Mouse (Mus musculus): ENCODE measurements around the gene Rinl. TPM values are rescaled to one million over a fixed set of nuclear protein-coding genes. Genes with fewer than 3 reads are reported as not detected.

Gene Rinl
- polyA plus RNA-seq, 1 experiment: 1.7 TPM

DNA sequence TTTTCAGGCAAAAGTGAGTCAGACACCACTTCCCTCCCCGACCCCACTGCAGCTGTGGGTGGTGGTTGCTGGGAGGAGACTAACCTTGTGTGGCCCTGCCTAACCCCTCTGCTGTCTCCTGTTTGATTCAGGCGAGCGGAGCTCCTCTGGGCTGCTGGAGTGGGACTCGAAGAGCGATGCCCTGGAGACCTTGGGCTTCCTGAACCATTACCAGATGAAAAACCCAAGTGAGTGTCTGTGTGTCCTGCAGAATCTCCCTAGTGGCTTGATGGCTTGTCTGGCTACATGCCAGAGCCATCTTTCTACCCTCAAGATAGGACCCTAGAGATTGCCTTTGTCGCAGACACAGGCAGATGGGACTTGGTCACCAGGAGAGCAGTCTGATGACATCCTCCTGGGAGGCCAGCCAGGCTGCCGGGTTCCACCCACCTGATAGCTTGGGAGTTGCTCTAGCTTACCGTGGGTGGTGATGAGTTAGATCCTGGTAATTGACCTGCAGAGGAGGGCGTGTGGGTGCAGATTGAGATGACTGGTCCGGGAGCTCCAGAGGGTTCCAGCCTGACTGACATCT lies 32.6 kb downstream of the Rinl start:
- DNase-seq (ENCODE audit: extremely low spot score in 1 of 2, low spot score in 1 of 2): peak in 1 of 2 experiments; percentile 78

DNA sequence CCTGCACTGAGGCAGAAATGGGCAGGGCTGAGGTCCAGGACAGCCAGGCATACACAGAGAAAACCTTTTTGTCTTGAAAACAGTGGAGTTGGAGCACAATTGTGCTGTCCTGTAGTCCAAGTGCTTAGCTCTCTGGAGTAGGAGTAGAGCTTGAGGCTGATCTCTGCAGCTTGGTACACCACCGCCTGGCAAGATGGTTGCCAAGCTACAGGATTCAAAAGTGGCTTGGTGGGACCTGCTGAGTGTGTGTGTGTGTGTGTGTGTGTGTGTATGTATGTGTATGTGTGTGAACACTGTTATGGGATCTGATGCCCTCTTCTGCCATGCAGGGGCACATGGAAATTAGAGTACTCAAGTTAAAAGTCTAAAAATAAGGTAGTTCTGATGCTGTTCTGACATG lies 33.8 kb downstream of the Rinl start:
- no peak for DNase-seq (ENCODE audit: extremely low spot score in 1 of 2, low spot score in 1 of 2)

DNA sequence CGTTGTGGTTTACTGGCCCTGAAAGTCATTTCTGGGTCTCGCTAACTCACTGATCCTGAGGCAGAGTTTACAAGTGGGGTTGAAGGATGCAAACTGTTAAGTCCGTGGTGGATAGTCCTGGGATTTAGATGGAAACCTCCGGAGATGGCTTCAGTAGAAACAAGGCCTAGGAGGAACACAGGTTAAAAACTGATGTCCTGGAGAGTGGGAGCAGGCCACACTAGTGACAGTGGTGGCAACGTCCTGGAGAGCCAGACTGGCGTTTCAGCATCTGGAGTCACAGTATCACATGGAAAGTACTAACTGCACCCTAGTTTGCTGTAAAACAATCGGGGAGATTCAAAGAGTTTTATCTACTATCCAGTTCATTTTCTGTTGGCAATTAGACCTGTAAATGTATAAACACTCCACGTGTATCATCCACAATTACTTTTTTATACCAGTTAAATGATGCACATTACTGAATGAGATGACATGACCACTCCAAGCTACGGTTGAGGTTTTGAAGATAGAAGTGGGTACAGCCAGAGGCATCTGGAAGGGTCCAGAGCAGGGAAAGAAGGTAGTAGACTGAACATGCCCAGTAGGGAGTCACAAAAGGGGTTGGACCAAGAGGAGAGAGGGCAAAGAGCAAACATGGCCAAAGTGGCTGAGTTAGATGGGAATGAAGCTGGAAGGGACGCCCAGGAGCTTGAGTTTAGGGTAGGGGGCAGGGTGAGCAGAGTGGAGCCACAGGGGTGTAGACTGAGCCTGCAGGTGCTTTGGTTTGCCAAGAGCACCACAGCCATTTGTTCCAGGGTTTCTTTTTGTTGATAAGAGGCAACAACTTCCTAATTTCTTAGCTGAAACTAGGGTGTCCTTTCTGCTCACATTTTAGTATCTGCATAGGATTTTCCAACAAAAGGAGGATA lies 34.5 kb downstream of the Rinl start:
- no peak for DNase-seq (ENCODE audit: extremely low spot score in 1 of 2, low spot score in 1 of 2)

DNA sequence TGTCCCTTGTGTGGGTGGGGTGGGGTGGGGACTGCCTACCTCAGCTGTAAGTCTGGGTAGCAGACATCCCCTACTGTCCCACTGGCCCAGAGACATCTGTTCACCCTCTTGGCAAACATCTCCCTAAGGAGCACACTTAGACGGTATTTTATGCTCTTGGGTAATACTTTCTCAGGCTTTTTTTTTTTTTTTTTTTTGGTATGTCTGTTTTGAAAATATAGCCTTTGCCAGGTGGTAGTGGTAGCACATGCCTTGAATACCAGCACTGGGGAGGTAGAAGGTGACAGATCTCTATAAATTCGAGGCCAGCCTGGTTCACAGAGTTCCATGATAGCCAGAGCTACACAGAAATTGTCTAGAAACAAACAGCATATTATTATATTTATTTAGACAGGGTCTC lies 35.2 kb downstream of the Rinl start:
- no peak for DNase-seq (ENCODE audit: extremely low spot score in 1 of 2, low spot score in 1 of 2)

DNA sequence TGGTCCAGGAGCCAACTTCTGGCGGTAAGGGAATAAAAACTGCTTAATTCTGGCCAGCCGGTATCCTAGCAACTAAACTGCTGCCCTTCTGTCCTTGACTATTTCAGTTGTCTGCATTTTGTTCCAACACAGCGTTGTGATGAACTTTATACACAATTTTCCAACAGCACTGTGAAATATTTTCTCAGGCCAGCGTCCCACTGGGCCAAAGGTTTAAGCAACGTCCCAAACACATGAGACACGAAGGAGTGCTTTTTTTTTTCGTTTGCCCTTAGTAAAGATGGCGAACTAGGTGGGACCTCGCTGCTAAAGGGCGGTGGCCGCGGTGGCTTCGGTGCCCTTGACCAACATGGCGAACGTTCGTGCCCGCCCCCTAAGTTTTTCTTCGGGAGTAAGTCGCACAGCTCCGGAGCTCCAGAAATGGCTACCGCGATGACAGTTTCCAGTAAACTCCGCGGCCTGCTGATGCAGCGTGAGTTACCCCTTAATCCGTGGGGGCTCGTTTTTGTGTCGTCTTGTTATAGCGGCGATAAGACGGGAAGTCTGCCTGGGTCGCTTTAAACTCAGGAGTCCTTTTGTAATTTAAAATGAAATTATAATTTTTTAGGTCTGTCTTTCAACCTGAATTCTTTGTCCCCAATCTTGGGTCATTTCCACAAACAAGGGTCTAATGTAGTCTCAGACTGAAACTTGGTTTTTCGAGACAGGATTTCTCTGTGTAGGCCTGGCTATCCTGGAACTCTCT lies 36.3 kb downstream of the Rinl start, which contains the start of gene Ech1:
Gene Ech1 (plus strand): TSS at position 277 of the 745 bp plus-strand sequence.
- DNase-seq (ENCODE audit: extremely low spot score in 1 of 2, low spot score in 1 of 2): peak; percentile 78 to 94

DNA sequence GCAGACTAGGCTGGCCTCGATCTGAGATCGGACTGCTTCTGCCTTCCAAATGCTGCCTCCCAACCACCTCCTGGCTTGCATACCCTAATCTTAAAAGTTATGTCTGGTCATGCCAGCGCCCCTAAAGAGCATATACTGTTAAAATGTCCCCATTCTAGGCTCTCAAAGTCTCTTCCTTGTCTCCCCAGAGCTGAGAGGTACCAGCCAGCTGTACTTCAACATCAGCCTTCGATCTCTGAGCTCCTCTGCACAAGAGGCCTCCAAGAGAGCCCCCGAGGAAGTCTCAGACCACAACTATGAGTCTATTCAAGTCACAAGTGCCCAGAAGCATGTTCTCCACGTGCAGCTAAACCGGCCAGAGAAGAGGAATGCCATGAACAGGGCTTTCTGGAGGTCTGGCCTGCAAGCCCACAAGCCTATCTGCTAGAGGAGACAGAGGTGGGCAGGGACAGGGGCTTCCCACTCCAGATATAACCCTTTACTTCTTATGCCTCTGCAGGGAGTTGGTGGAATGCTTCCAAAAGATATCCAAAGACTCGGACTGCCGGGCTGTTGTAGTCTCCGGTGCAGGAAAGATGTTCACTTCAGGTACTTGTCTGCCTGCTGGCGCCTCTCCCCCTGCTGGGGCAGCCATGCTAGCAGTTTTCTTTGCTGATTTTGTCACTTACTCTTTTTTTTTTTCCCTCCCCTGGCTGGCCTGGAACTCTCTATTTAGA lies 37.1 kb downstream of the Rinl start:
- DNase-seq (ENCODE audit: extremely low spot score in 1 of 2, low spot score in 1 of 2): peak in 1 of 2 experiments; percentile 0

DNA sequence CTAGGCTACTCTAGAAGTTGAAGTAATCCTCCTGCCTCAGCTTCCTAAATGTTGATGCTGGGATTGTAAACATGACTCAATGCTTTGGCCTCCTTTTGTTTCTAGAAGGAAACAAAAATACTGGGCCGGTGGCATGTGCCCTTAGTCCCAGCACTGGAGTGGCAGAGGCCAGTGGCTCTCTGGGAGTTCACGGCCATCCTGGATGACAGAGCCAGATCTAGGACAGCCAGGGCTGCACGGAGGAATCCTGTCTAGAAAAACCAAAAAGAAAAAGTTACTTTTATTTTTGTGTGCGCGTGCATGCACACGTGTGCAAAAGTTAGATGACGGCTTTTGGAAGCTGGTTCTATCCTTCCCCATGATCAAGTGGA lies 37.6 kb downstream of the Rinl start:
- DNase-seq (ENCODE audit: extremely low spot score in 1 of 2, low spot score in 1 of 2): no peak

DNA sequence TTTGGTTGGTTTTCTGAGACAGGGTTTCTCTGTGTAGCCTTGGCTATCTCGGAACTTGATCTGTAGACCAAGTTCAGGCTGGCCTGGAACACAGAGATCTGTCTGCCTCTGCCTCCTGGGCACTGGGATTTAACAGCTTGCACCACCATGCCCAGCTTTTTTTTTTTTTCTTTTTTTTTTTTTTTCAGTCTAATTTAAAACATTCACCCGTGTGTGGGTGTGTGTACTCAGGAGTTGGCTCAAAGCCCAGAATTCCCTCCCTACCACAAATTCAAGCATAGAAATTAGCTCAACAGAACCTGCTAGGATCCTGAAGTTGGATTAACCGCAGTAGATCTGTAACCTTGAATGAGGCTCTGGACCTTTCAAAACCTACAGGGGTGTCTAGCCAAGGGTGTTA lies 38.6 kb downstream of the Rinl start:
- DNase-seq (ENCODE audit: extremely low spot score in 1 of 2, low spot score in 1 of 2): peak in 1 of 2 experiments; percentile 88

DNA sequence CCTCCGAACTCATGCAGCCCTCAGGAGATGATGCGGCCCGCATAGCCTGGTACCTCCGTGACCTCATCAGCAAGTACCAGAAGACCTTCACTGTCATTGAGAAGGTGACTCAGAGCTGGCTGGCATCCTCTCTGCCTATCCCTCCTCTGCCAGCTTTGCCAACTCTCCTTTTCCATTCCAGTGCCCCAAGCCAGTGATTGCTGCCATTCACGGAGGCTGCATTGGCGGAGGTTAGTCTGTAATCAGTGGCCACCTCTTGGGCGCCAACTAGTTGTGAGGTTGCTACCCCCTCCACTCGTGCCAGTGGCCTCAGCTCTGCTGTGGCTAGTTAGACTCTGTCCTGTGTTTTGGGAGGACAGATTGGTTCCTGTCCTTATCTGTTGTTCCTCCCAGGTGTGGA lies 41.1 kb downstream of the Rinl start:
- DNase-seq (ENCODE audit: extremely low spot score in 1 of 2, low spot score in 1 of 2): no peak

DNA sequence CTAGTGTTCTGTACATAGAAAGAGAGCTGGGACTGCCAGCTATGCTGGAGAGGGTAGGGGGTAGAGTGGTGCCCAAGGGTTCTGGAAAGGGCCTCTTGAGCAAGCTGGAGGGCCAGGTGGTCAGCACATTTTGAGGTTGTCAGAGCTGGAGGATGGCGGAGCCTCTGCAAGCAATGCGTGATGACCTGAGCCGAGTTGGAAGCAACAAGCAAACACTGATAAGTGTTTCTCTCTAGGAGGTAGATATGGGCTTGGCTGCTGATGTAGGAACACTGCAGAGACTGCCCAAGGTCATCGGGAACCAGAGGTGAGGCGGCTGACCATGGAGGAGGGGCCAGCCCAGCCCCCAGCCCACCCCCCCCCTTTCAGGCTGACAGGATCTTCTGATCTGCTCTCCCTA lies 42.2 kb downstream of the Rinl start:
- no peak for DNase-seq (ENCODE audit: extremely low spot score in 1 of 2, low spot score in 1 of 2)

DNA sequence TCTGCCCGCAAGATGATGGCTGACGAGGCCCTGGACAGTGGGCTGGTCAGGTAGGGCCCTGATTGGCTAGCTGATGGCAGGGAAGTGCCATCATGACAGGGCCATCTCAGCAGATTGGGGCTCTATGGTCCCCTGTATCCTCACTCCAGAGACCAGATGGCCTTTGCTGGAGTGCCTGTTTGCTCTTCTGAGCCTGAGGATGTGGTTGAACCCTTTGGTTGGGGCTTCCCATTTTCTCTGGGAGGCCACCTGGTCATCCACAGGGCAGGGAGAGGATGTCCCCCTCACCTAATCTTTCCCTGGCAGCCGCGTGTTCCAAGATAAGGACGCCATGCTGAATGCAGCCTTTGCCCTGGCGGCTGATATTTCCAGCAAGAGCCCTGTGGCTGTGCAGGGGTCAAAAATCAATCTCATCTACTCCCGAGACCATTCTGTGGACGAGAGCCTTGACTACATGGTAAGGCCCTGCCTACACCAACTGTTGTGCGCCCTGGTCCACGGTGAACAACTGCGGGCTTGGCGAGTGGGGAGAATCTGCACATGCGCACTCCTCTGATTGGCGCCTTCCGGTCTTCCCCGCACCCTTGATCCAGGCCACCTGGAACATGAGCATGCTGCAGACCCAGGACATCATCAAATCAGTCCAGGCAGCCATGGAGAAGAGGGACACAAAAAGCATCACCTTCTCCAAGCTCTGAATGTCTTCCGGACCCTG lies 42.8 kb downstream of the Rinl start:
- DNase-seq (ENCODE audit: extremely low spot score in 1 of 2, low spot score in 1 of 2): peak in 1 of 2 experiments; percentile 0

DNA sequence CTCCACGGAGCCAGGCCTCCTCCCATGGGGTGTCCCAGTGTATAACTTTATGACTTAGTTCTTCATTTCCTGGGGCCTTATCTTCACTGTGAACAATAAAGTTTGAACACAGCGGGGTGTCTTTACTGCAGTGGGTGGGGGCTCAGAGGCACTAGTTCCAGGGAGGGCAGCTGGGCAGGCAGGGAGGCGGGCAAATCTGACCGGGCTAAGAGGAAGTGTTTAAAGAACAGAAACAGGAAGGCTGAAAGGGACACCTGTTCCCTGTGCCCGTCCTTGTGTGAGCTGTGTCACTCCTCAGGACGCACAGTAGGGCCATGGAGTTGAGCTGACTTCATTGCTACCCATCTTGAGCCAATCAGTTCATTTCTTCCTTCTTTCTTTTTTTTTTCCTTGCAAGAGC lies 43.4 kb downstream of the Rinl start:
- DNase-seq (ENCODE audit: extremely low spot score in 1 of 2, low spot score in 1 of 2): no peak

DNA sequence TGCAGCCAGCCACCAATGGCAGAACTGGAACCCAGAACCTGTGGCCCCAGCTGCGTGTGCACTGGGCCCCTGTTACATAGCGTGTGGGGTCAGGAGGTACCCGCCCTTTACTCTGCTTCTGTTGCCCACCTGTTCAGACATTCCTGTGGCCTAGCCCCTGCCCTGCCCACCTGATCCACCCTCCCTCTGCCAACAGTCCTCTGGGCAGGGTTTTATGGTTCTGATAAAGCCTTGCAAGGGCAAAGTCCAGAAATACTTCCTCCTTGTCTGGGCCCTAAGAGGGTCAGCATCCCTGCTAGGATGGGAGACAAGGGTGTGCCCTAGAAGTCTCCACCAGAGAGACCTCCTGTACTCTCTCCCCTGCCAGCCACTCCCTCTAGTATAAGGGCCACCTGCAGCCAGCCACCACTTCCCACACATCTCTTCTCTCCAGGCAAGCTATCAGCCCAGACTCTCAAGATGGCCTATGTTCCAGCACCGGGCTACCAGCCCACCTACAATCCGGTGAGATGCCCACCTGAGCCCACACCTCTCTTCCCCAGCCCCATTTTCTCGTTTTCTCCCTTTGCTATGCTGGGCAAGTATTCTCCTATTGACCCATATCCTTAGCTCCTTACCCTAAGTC lies 45.1 kb downstream of the Rinl start, which contains the start of gene Lgals4:
Gene Lgals4 (plus strand): TSS at position 132 of the 625 bp plus-strand sequence.
- no peak for DNase-seq (ENCODE audit: extremely low spot score in 1 of 2, low spot score in 1 of 2)

DNA sequence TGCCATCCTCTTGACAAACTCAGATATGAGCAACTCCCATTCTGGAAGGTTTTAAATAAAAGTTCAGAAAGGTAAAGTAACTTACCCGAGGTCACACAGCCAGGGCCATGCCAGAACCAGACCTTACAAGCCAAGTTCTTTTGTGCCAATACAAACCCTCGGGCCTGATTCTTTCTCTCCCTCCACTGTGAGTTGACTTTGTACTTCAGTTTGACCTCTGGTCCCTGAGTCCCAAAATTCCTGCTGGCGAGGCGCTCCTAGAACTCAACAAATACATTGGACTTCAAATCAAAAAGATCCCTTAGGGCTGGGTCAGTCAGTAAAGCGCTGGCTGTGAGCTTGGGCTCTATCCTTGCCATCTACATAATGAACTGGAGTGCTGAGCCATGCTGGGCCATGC lies 48.2 kb downstream of the Rinl start:
- DNase-seq (ENCODE audit: extremely low spot score in 1 of 2, low spot score in 1 of 2): no peak

DNA sequence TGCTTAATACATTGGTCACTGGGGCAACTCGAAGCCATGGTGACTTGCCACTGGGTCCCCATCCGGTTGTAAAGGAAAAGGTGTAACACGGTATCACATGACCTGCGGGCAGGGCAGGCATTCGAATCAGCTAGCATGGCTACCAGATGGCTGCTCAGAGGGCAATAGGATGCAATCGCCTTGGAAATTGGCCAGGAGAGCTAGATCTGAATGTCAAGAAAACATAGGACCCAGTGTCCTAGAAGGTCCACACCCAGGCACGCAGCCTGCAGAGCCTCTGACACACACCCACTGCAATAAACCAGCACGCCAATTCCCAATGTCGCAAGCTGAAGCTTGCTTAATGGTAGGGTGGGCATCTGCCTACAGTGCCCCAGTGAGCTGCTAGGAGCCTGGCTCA lies 49.6 kb downstream of the Rinl start:
- no peak for DNase-seq (ENCODE audit: extremely low spot score in 1 of 2, low spot score in 1 of 2)

DNA sequence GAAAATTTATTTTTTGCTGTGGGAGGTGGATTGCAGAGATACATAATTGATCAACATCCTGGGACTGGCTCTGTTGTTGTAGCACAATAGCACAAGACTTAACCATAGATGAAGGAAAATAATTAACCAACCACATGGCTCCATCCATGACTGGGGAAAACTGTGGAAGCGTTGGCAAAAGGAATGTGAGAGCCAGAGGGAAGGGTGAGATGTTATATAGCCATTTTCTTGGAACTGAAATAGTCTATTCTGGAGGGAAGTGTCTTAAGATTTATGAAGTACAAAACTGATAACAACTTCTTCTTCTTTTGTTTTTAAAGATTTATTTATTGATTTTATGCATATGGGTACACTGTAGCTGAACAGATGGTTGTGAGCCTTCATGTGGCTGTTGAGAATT lies 58.5 kb downstream of the Rinl start:
- no peak for DNase-seq (ENCODE audit: extremely low spot score in 1 of 2, low spot score in 1 of 2)

Measured in frontal cortex, adult 2 months (tissue).